Mouse (Mus musculus): ENCODE measurements around the gene Lrp5. TPM values are rescaled to one million over a fixed set of nuclear protein-coding genes. Genes with fewer than 3 reads are reported as not detected.
A peak's percentile ranks its signal among the peaks of the same experiment; 100 is the strongest.

The Lrp5 gene
- polyA plus RNA-seq, 1 experiment: 13.2 TPM

DNA sequence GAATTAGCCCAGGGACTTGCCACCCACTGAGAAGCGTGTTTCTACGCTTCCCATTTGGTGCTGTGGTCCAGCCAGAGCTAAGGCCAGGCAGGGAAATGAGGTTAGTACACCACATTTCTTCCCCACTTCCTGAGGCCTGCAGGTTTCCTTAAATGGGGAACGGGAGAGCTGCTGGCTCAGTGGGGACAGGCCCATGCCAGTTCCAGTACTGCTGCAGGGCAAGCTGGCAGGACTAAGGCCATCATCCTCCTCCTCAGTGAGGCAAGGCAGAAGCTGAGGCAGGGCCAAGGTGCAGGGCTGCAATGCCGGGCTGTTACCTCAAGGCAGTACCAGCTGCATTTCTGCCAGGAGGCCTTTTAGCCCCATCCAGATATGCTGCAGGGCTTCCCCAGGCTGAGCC is 32.9 kb downstream of the Lrp5 start:
- H3K4me1 ChIP-seq (ENCODE audit: control insufficient read depth, insufficient read depth, insufficient read length, low read length): peaks cover 25% of the 10 kb centered on the region
- H3K27ac ChIP-seq (replicated peaks; ENCODE audit: low read depth, low read length): no peak overlapping the region
- no peak overlapping the region for H3K4me3 ChIP-seq (ENCODE audit: insufficient read depth, low read depth, low read length)

DNA sequence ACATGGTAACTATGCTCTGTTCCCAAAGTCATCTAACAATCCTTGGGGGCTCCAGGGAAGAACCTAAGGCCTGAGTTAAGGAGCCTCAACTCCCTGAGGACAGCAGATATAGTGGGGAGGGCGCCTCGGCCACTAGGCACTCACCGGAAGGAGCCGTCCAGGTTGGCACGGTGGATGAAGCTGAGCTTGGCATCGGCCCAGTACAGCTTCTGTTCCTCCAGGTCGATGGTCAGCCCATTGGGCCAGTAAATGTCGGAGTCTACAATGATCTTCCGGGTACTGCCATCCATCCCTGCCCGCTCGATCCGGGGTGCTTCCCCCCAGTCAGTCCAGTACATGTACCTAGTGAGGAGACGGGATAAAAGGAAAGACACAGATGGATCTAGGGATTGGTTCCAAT is 34.4 kb downstream of the Lrp5 start:
- Histone ChIP-seq H3K4me3 (ENCODE audit: insufficient read depth, low read depth, low read length) (no peak overlapping the region), H3K27ac (replicated peaks; ENCODE audit: low read depth, low read length) (no peak overlapping the region), H3K4me1 (ENCODE audit: control insufficient read depth, insufficient read depth, insufficient read length, low read length) (peaks cover 28% of the 10 kb centered on the region)

DNA sequence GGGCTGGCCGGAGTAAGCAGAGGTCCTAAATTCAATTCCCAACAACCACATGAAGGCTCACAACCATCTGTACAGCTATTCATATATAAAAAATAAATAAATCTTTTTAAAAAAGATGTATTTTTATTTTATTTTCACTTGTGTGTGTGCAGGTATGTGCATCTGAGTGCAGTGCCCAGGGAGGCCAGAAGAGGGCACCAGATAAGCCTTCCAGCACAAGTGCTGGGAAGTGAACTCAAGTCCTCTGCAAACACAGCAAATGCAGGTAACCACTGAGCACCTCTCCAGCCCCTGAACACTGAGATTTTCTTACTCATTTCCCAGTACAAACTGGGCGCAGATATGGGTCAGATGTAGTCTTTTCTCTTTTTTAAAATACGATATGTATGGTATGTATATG is 35.1 kb downstream of the Lrp5 start:
- Histone ChIP-seq H3K4me3 (ENCODE audit: insufficient read depth, low read depth, low read length) (no peak overlapping the region), H3K27ac (replicated peaks; ENCODE audit: low read depth, low read length) (no peak overlapping the region), H3K4me1 (ENCODE audit: control insufficient read depth, insufficient read depth, insufficient read length, low read length) (peaks cover 27% of the 10 kb centered on the region)

DNA sequence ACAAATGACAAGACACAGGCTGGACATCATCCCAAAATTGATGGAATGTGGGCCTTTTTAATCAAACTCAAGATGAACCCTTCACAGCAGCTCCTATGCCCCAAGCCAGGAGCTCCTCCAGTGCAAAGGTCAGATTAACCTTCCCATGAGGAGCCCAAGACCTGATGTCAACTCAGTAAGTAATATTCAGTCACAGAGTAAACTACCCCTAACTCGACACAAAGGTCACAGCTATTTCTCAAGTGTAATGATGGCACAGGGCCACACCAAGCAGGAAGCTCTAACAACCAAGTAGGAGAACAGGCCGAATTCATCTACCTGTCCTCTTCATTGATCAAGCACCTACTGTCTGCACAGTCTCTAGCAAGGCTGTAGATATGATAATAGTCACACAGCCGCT is 35.9 kb downstream of the Lrp5 start:
- no peak overlapping the region for H3K4me3 ChIP-seq (ENCODE audit: insufficient read depth, low read depth, low read length)
- H3K4me1 ChIP-seq (ENCODE audit: control insufficient read depth, insufficient read depth, insufficient read length, low read length): peaks cover 34% of the 10 kb centered on the region
- H3K27ac ChIP-seq (replicated peaks; ENCODE audit: low read depth, low read length): no peak overlapping the region

DNA sequence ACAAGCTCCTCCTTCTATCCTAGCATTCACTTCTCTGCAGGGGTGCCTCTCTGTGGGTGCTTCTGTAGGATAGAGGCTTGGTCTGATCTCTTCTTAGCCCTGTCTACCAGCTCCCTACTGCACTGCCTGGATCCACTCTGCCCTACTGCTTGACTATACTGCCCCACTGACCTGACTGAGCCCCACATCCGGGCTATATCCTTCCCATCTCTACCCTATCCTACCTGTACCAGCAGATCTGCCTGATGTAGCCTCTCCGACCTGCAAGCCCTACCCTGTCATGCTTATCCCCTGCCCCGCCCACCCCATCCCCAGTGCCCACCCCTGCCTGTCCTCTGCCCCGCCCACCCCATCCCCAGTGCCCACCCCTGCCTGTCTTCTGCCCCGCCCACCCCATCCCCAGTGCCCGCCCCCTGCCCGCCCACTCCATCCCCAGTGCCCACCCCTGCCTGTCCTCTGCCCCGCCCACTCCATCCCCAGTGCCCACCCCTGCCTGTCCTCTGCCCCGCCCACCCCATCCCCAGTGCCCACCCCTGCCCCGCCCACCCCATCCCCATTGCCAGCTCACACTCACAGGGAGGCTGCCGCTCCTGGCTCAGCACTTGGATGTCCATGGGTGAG is 37.4 kb downstream of the Lrp5 start:
- Histone ChIP-seq H3K27ac (replicated peaks; ENCODE audit: low read depth, low read length) (no peak overlapping the region), H3K4me3 (ENCODE audit: insufficient read depth, low read depth, low read length) (no peak overlapping the region), H3K4me1 (ENCODE audit: control insufficient read depth, insufficient read depth, insufficient read length, low read length) (peaks cover 30% of the 10 kb centered on the region)

DNA sequence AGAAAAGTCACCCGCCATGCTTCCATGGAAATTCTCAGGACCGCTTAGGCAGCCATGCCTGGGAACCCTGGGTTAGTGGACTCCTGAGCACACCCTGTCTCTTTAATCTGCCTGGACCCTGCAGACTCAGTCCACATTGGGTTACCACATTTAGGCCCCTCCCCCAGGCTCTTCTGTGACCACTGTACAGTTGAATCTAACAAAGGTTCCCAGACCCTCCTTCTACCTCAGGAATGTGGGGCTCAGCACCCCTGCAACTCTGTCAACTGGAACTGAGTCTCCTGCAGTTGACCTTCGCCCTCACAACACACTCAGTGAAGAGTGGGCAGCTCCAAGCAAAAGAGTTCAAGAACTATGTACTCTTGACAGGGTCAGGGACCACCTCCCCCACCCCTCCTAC is 38.4 kb downstream of the Lrp5 start:
- H3K4me3 ChIP-seq (ENCODE audit: insufficient read depth, low read depth, low read length): no peak overlapping the region
- peaks cover 31% of the 10 kb centered on the region for H3K4me1 ChIP-seq (ENCODE audit: control insufficient read depth, insufficient read depth, insufficient read length, low read length)
- H3K27ac ChIP-seq (replicated peaks; ENCODE audit: low read depth, low read length): no peak overlapping the region

DNA sequence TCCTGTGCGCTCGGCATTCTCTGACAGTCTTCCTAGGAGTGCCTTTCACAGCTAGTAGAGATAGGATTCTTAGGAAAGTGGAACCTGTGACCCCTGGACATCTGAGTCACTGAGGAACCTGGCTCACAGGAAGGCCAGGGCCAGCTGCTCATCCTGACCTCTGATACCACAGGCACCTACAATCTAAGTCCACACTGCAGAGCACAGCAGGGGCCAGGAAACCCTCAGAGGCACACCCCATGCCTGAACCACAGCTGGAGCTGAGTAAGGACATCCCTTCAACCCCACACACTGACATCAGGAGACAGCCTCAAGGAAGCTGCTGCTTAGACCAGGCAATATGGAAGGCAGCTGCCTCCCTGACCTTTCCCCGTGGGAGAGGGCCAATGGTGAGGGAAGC is 40.6 kb downstream of the Lrp5 start:
- H3K4me1 ChIP-seq (ENCODE audit: control insufficient read depth, insufficient read depth, insufficient read length, low read length): peaks cover 52% of the 10 kb centered on the region
- H3K4me3 ChIP-seq (ENCODE audit: insufficient read depth, low read depth, low read length): no peak overlapping the region
- H3K27ac ChIP-seq (replicated peaks; ENCODE audit: low read depth, low read length): peak overlapping the region; percentile 77

DNA sequence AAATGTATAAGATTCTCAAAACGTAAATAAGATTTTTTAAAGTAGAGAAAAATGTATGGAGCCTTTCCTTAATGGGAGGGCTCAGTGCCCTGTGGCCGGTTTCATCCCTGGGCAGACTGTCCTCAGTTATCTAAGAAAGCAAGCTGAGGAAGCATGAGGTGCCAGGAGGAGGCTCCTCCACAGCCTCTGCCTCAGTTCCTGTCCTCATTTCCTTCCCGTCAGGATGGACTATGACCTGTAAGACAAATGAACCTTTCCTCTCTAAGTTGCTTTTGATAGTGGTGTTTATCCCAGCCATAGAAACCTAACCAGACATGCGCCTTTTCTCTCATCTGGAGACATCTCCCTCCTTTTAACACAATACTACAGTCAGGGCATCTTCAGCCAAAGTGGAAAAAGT is 41.0 kb downstream of the Lrp5 start:
- H3K4me1 ChIP-seq (ENCODE audit: control insufficient read depth, insufficient read depth, insufficient read length, low read length): peaks cover 51% of the 10 kb centered on the region
- no peak overlapping the region for H3K4me3 ChIP-seq (ENCODE audit: insufficient read depth, low read depth, low read length)
- H3K27ac ChIP-seq (replicated peaks; ENCODE audit: low read depth, low read length): peak overlapping the region; percentile 77

DNA sequence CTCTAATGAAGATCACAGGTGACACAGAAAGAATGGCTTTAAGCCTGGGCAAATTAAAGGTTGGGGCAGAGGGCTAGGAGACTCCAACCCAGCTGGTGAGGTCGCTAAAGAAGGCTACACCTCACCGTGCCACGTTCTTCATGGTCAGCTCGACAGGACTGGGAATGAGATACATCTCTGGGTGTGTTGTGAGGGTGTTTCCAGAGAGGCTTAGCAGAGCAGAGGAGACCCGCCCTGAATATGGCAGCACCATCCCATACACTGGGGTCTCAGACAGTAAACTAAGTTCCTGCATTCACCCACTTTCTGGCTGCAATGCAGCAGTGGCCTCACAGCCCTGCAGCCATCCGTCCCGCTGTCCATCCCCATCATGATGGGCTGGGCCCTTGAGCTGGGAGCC is 46.8 kb downstream of the Lrp5 start:
- Histone ChIP-seq H3K4me3 (ENCODE audit: insufficient read depth, low read depth, low read length) (no peak overlapping the region), H3K4me1 (ENCODE audit: control insufficient read depth, insufficient read depth, insufficient read length, low read length) (peaks cover 66% of the 10 kb centered on the region), H3K27ac (replicated peaks; ENCODE audit: low read depth, low read length) (no peak overlapping the region)

DNA sequence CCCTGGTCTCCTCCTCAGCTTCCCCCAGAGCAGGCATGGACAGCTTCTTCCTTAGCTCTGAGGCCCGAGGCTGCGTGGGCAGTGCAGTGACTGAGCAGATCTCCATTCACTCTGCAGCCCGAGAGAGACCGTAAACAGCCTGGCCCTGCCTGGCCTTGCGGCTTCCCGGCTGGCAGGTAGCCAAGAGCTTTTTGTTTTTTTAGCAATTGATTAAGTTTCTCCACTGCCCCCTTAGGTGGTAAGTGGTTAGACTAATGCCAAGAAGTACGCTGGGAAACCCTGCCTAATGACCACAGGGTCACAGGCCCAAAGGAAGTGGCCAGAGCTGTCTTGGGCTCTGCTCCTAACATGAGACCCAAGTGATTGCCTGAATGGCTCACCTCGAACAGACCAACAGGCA is 47.7 kb downstream of the Lrp5 start:
- Histone ChIP-seq H3K4me3 (ENCODE audit: insufficient read depth, low read depth, low read length) (no peak overlapping the region), H3K27ac (replicated peaks; ENCODE audit: low read depth, low read length) (peak overlapping the region; percentile 35), H3K4me1 (ENCODE audit: control insufficient read depth, insufficient read depth, insufficient read length, low read length) (peaks cover 61% of the 10 kb centered on the region)

DNA sequence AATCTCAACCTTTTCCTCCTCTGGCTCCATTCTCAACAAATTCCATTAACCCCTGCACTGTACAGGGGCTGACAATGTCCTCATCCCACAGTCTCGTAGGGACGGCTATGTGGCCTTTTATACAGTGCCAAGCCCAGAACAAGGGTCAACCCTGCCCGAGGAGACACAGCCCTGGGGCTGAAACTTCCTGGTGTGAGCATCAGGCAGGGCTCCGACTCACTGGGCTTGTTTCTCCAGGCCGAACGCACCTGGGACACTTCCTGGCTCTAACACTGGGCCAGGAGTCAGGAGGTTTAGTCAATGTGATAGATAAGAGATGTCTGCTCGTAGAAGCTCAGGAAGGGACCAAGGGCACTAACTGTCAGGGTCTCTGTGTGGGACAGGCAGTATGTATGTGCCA is 54.3 kb downstream of the Lrp5 start:
- no peak overlapping the region for H3K4me3 ChIP-seq (ENCODE audit: insufficient read depth, low read depth, low read length)
- H3K4me1 ChIP-seq (ENCODE audit: control insufficient read depth, insufficient read depth, insufficient read length, low read length): peaks cover 11% of the 10 kb centered on the region
- H3K27ac ChIP-seq (replicated peaks; ENCODE audit: low read depth, low read length): no peak overlapping the region

DNA sequence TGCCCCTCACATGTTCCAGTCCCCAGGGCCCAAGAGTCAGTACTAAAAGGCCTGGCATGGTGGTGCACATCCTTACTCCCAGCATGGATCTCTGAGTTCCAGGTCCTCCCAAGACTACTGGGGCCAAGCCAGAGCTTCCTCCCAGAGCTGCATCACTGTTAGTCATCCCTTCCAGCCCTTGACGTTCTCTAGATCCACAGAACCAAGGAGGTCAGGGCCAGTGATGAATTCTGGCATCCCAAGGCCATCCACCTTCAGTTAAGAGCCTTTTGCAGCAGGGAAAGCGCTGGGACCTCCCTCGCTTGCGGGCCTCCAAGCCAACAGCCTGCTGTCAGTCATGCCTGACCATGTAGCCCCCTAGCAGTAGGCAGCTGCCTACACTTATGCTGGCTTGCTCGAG is 54.9 kb downstream of the Lrp5 start:
- Histone ChIP-seq H3K4me1 (ENCODE audit: control insufficient read depth, insufficient read depth, insufficient read length, low read length) (peaks cover 10% of the 10 kb centered on the region), H3K27ac (replicated peaks; ENCODE audit: low read depth, low read length) (no peak overlapping the region), H3K4me3 (ENCODE audit: insufficient read depth, low read depth, low read length) (no peak overlapping the region)

DNA sequence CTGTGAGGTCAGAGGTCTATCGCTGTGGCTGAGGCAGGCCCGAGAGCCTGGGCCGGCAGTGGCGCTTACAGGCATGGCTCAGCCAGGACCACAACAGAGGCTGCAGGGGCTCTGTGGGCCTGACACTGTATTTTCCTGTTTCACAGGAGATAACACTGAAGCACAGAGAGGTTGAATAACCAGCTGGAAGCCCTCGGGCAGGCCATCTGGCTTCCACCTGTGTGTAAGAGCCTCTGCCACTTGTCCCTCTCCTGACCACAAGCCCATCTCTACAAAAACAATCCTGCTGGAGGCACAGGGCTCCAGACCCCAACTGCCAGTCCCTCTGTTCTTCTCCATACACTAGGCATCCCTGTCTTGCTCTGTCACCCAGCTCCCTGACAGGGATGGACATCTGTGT is 55.9 kb downstream of the Lrp5 start:
- H3K4me3 ChIP-seq (ENCODE audit: insufficient read depth, low read depth, low read length): no peak overlapping the region
- H3K4me1 ChIP-seq (ENCODE audit: control insufficient read depth, insufficient read depth, insufficient read length, low read length): peaks cover 7% of the 10 kb centered on the region
- H3K27ac ChIP-seq (replicated peaks; ENCODE audit: low read depth, low read length): no peak overlapping the region

DNA sequence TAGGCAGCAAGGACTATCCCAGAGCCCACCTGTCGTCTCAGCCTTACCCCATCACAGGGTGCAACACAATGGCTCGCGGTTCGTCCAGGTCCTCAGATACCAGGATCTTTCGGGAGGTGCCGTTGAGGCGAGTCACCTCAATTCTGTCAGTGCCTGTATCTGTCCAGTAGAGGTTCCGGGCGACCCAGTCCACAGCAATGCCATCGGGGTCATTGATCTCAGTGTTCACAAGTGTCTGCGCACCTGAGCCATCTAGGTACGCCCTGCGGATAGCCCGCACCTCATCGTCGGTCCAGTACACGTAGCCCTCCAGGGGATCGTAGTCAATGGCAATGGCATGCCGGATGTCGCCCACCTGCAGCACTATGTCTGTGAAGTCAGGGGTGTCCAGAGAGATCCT is 56.3 kb downstream of the Lrp5 start:
- peaks cover 2% of the 10 kb centered on the region; the same call in 1 of the 2 replicates for H3K4me1 ChIP-seq (ENCODE audit: control insufficient read depth, insufficient read depth, insufficient read length, low read length)
- no peak overlapping the region for H3K4me3 ChIP-seq (ENCODE audit: insufficient read depth, low read depth, low read length)
- H3K27ac ChIP-seq (replicated peaks; ENCODE audit: low read depth, low read length): no peak overlapping the region

DNA sequence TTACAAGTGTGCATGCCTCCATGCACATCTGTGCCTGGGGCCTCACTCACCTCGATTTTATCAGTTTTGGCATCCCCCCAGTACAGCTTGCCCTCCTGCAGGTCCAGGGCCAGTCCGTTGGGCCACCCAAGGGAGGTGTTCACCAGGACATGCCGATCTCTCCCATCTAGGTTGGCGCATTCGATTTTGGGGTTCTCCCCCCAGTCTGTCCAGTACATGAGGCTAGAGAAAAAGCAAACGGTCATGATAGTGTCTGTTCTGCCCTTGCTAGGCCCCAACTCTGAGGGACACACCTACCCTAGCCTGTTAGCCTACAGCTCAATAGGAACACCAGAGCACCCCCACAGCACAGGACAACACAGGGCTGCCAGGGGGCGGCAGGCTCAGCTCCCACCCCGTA is 58.1 kb downstream of the Lrp5 start:
- Histone ChIP-seq H3K27ac (replicated peaks; ENCODE audit: low read depth, low read length) (no peak overlapping the region), H3K4me1 (ENCODE audit: control insufficient read depth, insufficient read depth, insufficient read length, low read length) (no peaks in the 10 kb centered on the region), H3K4me3 (ENCODE audit: insufficient read depth, low read depth, low read length) (no peak overlapping the region)

DNA sequence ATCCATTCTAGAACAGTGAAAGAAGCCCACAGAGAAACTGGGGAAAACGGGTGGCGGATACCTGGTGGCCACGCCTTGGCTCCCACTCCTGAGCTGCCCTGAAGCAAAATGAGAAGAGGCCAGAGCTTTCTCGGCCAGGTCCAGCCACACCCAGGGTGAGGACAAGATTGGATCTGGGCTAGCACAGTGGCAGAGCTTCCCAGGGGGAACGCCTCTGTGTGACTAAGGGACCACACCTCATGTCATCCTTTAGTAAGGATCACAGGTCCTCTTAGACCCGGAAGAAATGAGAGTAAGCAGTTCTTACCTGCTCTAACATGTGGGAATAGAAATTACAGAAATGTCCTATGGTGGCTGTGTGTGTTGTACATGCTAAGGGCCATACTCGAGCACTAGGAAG is 61.3 kb downstream of the Lrp5 start:
- Histone ChIP-seq H3K27ac (replicated peaks; ENCODE audit: low read depth, low read length) (no peak overlapping the region), H3K4me3 (ENCODE audit: insufficient read depth, low read depth, low read length) (no peak overlapping the region), H3K4me1 (ENCODE audit: control insufficient read depth, insufficient read depth, insufficient read length, low read length) (no peaks in the 10 kb centered on the region)

DNA sequence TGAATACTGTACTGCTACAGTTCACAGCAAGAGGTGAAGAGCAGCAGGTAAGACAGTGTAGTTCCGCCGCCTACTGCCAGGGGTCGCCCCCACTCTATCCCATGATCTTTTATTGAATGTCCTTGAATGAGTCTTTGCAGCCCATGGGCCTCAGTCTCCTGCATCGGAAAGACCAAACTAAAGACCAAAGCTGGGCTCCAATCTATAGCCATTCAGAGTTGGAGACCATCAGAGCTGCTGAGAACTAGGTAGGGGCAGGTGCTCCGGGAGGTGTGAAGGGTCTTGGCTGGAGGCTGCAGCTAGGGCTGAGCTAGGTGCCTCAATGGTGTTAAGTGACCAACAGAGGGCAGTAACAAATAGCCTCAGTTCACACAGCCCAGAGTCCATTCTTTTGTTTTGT is 62.5 kb downstream of the Lrp5 start:
- Histone ChIP-seq H3K4me1 (ENCODE audit: control insufficient read depth, insufficient read depth, insufficient read length, low read length) (no peaks in the 10 kb centered on the region), H3K4me3 (ENCODE audit: insufficient read depth, low read depth, low read length) (no peak overlapping the region), H3K27ac (replicated peaks; ENCODE audit: low read depth, low read length) (no peak overlapping the region)

All from brown adipose tissue, adult 24 weeks (tissue).